Mouse (Mus musculus): ENCODE data around the gene Tcea3.

The Tcea3 gene

DNA sequence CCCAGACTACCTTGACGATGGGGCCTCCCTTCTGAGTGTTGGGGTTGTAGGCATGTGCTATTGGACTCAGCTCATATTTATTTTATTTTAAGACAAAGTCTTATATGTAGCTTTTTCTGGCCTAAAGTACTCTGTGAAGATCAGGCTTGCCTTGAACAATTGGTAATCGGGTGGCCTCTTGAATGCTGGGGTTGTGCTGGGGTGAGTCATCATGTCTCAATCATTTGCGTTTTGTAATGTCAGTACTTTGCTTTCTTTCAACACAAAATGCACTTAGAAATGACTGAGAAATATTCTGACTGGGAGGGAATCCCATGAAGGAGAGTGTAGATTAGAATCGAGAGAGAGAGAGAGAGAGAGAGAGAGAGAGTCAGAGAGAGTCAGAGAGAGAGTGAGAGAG lies 72.5 kb downstream of the Tcea3 start:
- DNase-seq (ENCODE audit: low read depth, low spot score), result no peak

GRCm38 (mm10) chr4:136324226-136324625 lies 76.7 kb downstream of the Tcea3 start:
- no peak for DNase-seq (ENCODE audit: low read depth, low spot score)
